Mouse (Mus musculus): Measurements from ENCODE around the gene Tmem202. TPM values are rescaled to one million over a fixed set of nuclear protein-coding genes. Genes with fewer than 3 reads are reported as not detected.

Tmem202 gene
- polyA plus RNA-seq, 1 experiment from 2014 or later, result 0.39 TPM

DNA sequence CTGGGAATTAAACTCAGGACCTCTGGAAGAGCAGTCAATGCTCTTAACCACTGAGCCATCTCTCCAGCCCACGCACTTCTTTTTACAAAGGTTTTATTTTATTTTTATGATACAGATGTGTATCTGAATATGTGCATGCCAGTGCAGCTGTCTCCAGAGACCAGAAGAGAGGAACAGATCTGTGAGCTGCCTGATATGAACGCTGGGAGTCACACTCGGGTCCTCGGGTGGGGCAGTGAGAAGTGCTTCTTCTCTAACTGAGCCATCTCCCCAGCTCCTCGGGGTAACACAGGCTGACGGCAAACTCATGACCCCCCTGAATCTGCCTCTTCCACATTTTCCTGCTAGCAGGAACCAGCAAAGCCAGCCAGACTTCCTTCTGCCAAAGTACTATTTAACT lies 12.9 kb downstream of the Tmem202 start:
- no peaks in the 10 kb centered on the region for H3K27me3 ChIP-seq (ENCODE audit: control insufficient read depth, insufficient read depth, low read length)
- no peaks in the 10 kb centered on the region for H3K36me3 ChIP-seq (ENCODE audit: control insufficient read depth, insufficient read depth, low read length)
- H3K4me2 ChIP-seq (replicated peaks; ENCODE audit: low read depth, low read length), result no peak overlapping the region
- H3K9ac ChIP-seq (replicated peaks; ENCODE audit: low read depth, low read length), result no peak overlapping the region
- WGBS, result 79% methylated on average over 6 of the region's 6 CpGs
- ATAC-seq (ENCODE audit: insufficient number of reproducible peaks, insufficient read depth, low FRiP score, low read depth), result no peak
- no peak overlapping the region for H3K27ac ChIP-seq (ENCODE audit: low read length)
- no peak overlapping the region for H3K4me3 ChIP-seq (ENCODE audit: low read depth, low read length)
- no peaks in the 10 kb centered on the region for H3K9me3 ChIP-seq (ENCODE audit: control insufficient read depth, low read depth, low read length)
- no peaks in the 10 kb centered on the region for H3K4me1 ChIP-seq (ENCODE audit: control insufficient read depth, insufficient read depth, low read length)

DNA sequence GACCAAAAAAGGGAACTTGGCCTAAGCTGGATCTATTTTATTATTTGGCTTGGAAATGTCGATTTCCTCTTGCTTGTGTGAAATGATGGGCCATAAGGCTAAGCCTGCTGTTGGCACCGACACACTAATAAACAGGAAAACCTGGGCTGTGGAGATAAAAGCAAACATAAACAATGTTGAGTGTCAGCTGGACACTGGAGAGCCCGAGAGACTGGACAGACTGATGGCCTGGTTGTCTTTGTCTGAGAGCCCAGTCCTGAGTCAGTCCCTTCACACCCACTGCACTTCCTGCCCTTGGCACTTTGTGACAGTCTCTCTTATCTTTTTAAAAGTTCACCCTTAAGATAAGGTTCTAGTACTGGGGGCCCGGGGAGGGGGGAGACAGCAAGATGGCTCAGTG lies 16.7 kb downstream of the Tmem202 start:
- Histone ChIP-seq H3K4me2 (replicated peaks; ENCODE audit: low read depth, low read length) (no peak overlapping the region), H3K36me3 (ENCODE audit: control insufficient read depth, insufficient read depth, low read length) (no peaks in the 10 kb centered on the region), H3K9me3 (ENCODE audit: control insufficient read depth, low read depth, low read length) (no peaks in the 10 kb centered on the region), H3K27me3 (ENCODE audit: control insufficient read depth, insufficient read depth, low read length) (no peaks in the 10 kb centered on the region), H3K27ac (ENCODE audit: low read length) (no peak overlapping the region), H3K9ac (replicated peaks; ENCODE audit: low read depth, low read length) (no peak overlapping the region), H3K4me3 (ENCODE audit: low read depth, low read length) (no peak overlapping the region), H3K4me1 (ENCODE audit: control insufficient read depth, insufficient read depth, low read length) (no peaks in the 10 kb centered on the region)
- 54% methylated on average over 4 of the region's 4 CpGs for WGBS
- ATAC-seq (ENCODE audit: insufficient number of reproducible peaks, insufficient read depth, low FRiP score, low read depth), result no peak

DNA sequence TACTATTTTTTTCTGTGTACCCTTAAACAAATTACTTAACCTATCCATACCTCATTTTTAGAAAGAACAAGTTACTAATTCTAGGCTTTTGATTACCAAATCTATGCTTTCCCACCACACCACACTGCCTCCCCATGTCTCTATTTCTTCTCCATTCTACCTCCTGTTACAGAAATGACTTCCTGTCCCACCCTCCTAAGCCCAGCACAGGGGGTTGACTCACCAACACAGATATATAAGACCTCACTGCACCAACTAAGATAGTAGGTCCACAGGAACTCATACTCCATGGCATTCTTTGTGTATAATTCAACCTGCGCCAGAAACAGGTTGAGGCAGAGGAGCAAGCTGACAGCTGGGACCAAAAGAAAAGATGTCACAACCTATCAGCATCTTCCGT lies 20.3 kb downstream of the Tmem202 start:
- Histone ChIP-seq H3K4me1 (ENCODE audit: control insufficient read depth, insufficient read depth, low read length) (no peaks in the 10 kb centered on the region), H3K27me3 (ENCODE audit: control insufficient read depth, insufficient read depth, low read length) (no peaks in the 10 kb centered on the region), H3K36me3 (ENCODE audit: control insufficient read depth, insufficient read depth, low read length) (no peaks in the 10 kb centered on the region), H3K4me2 (replicated peaks; ENCODE audit: low read depth, low read length) (no peak overlapping the region), H3K4me3 (ENCODE audit: low read depth, low read length) (no peak overlapping the region), H3K27ac (ENCODE audit: low read length) (no peak overlapping the region), H3K9ac (replicated peaks; ENCODE audit: low read depth, low read length) (no peak overlapping the region), H3K9me3 (ENCODE audit: control insufficient read depth, low read depth, low read length) (no peaks in the 10 kb centered on the region)
- WGBS, result 82% methylated on average over 2 of the region's 2 CpGs
- ATAC-seq (ENCODE audit: insufficient number of reproducible peaks, insufficient read depth, low FRiP score, low read depth), result no peak

- Histone ChIP-seq H3K9me3 (ENCODE audit: control insufficient read depth, low read depth, low read length) (no peaks in the 10 kb centered on the region), H3K9ac (replicated peaks; ENCODE audit: low read depth, low read length) (no peak overlapping the region), H3K27ac (ENCODE audit: low read length) (no peak overlapping the region), H3K4me2 (replicated peaks; ENCODE audit: low read depth, low read length) (no peak overlapping the region), H3K4me3 (ENCODE audit: low read depth, low read length) (no peak overlapping the region), H3K36me3 (ENCODE audit: control insufficient read depth, insufficient read depth, low read length) (no peaks in the 10 kb centered on the region), H3K27me3 (ENCODE audit: control insufficient read depth, insufficient read depth, low read length) (no peaks in the 10 kb centered on the region), H3K4me1 (ENCODE audit: control insufficient read depth, insufficient read depth, low read length) (no peaks in the 10 kb centered on the region)
- 61% methylated on average over 5 of the region's 5 CpGs for WGBS
- ATAC-seq (ENCODE audit: insufficient number of reproducible peaks, insufficient read depth, low FRiP score, low read depth), result no peak
These were observed 20.7 kb downstream of the Tmem202 start for GRCm38 (mm10) chr9:59518976-59519375.

GRCm38 (mm10) chr9:59517127-59517526 lies 22.5 kb downstream of the Tmem202 start:
- no peak for ATAC-seq (ENCODE audit: insufficient number of reproducible peaks, insufficient read depth, low FRiP score, low read depth)
- Histone ChIP-seq H3K27ac (ENCODE audit: low read length) (no peak overlapping the region), H3K9me3 (ENCODE audit: control insufficient read depth, low read depth, low read length) (no peaks in the 10 kb centered on the region), H3K9ac (replicated peaks; ENCODE audit: low read depth, low read length) (no peak overlapping the region), H3K36me3 (ENCODE audit: control insufficient read depth, insufficient read depth, low read length) (no peaks in the 10 kb centered on the region), H3K4me1 (ENCODE audit: control insufficient read depth, insufficient read depth, low read length) (no peaks in the 10 kb centered on the region), H3K4me2 (replicated peaks; ENCODE audit: low read depth, low read length) (no peak overlapping the region), H3K27me3 (ENCODE audit: control insufficient read depth, insufficient read depth, low read length) (no peaks in the 10 kb centered on the region), H3K4me3 (ENCODE audit: low read depth, low read length) (no peak overlapping the region)
- 51% methylated on average over 7 of the region's 7 CpGs for WGBS

DNA sequence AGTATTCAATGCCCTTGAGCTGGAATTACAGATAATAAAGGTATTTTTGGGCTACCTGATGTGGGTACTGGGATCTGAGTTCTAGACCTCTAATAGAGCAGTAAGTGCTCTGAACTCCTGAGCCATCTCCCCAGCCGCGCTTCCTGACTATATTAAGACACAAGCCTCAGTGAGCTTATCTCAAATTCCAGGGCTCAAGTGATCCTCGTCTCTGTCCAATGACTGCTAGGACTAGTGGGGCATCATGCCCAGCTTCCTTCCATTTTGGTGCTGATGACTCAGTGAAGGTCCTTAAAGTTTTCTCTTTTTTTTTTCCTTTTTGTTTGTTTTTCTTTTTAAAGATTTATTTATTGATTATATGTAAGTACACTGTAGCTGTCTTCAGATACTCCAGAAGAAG lies 24.6 kb downstream of the Tmem202 start:
- ATAC-seq (ENCODE audit: insufficient number of reproducible peaks, insufficient read depth, low FRiP score, low read depth), result no peak
- no peaks in the 10 kb centered on the region for H3K9me3 ChIP-seq (ENCODE audit: control insufficient read depth, low read depth, low read length)
- H3K36me3 ChIP-seq (ENCODE audit: control insufficient read depth, insufficient read depth, low read length), result no peaks in the 10 kb centered on the region
- no peak overlapping the region for H3K4me2 ChIP-seq (replicated peaks; ENCODE audit: low read depth, low read length)
- H3K4me1 ChIP-seq (ENCODE audit: control insufficient read depth, insufficient read depth, low read length), result no peaks in the 10 kb centered on the region
- H3K27me3 ChIP-seq (ENCODE audit: control insufficient read depth, insufficient read depth, low read length), result no peaks in the 10 kb centered on the region
- H3K27ac ChIP-seq (ENCODE audit: low read length), result no peak overlapping the region
- H3K4me3 ChIP-seq (ENCODE audit: low read depth, low read length), result no peak overlapping the region
- H3K9ac ChIP-seq (replicated peaks; ENCODE audit: low read depth, low read length), result no peak overlapping the region
- 61% methylated on average over 3 of the region's 3 CpGs for WGBS

GRCm38 (mm10) chr9:59512381-59512780 lies 27.3 kb downstream of the Tmem202 start:
- H3K27ac ChIP-seq (ENCODE audit: low read length), result no peak overlapping the region
- no peaks in the 10 kb centered on the region for H3K27me3 ChIP-seq (ENCODE audit: control insufficient read depth, insufficient read depth, low read length)
- no peak overlapping the region for H3K9ac ChIP-seq (replicated peaks; ENCODE audit: low read depth, low read length)
- no peaks in the 10 kb centered on the region for H3K4me1 ChIP-seq (ENCODE audit: control insufficient read depth, insufficient read depth, low read length)
- WGBS, result 21% methylated on average over 4 of the region's 4 CpGs
- ATAC-seq (ENCODE audit: insufficient number of reproducible peaks, insufficient read depth, low FRiP score, low read depth), result no peak
- H3K4me3 ChIP-seq (ENCODE audit: low read depth, low read length), result no peak overlapping the region
- no peaks in the 10 kb centered on the region for H3K9me3 ChIP-seq (ENCODE audit: control insufficient read depth, low read depth, low read length)
- no peak overlapping the region for H3K4me2 ChIP-seq (replicated peaks; ENCODE audit: low read depth, low read length)
- H3K36me3 ChIP-seq (ENCODE audit: control insufficient read depth, insufficient read depth, low read length), result no peaks in the 10 kb centered on the region

DNA sequence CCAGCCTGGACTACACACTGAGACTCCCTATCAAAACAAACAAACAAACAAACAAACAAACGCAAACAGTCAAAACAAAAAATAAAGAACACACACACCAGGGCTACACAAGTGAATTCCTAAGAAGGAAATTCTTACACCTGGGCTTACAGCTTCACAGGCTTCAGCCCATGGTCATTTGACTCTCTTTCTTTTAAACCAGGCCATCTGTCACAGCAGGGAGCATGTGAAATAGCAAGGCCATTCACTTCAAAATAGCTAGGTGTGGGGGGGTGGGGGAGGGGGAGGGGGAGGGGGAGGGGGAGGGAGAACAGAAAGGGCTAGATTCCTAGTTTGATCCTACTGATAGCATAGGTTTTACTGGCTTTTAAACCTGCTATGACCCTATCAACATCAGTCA lies 31.5 kb downstream of the Tmem202 start:
- Histone ChIP-seq H3K4me2 (replicated peaks; ENCODE audit: low read depth, low read length) (no peak overlapping the region), H3K4me1 (ENCODE audit: control insufficient read depth, insufficient read depth, low read length) (no peaks in the 10 kb centered on the region), H3K9me3 (ENCODE audit: control insufficient read depth, low read depth, low read length) (no peaks in the 10 kb centered on the region), H3K27me3 (ENCODE audit: control insufficient read depth, insufficient read depth, low read length) (no peaks in the 10 kb centered on the region), H3K4me3 (ENCODE audit: low read depth, low read length) (no peak overlapping the region), H3K36me3 (ENCODE audit: control insufficient read depth, insufficient read depth, low read length) (no peaks in the 10 kb centered on the region), H3K9ac (replicated peaks; ENCODE audit: low read depth, low read length) (no peak overlapping the region), H3K27ac (ENCODE audit: low read length) (no peak overlapping the region)
- ATAC-seq (ENCODE audit: insufficient number of reproducible peaks, insufficient read depth, low FRiP score, low read depth), result no peak
- WGBS, result 44% methylated on average over 1 of the region's 1 CpGs

GRCm38 (mm10) chr9:59487331-59487730 lies 52.3 kb downstream of the Tmem202 start:
- Histone ChIP-seq H3K4me2 (replicated peaks; ENCODE audit: low read depth, low read length) (peak overlapping the region; percentile 57), H3K27me3 (ENCODE audit: control insufficient read depth, insufficient read depth, low read length) (no peaks in the 10 kb centered on the region), H3K36me3 (ENCODE audit: control insufficient read depth, insufficient read depth, low read length) (no peaks in the 10 kb centered on the region), H3K9me3 (ENCODE audit: control insufficient read depth, low read depth, low read length) (no peaks in the 10 kb centered on the region), H3K9ac (replicated peaks; ENCODE audit: low read depth, low read length) (peak overlapping the region; percentile 94; the same call in 1 of the 2 replicates), H3K27ac (ENCODE audit: low read length) (peak overlapping the region; percentile 99), H3K4me3 (ENCODE audit: low read depth, low read length) (peak overlapping the region; percentile 98), H3K4me1 (ENCODE audit: control insufficient read depth, insufficient read depth, low read length) (peaks cover 7% of the 10 kb centered on the region; the same call in 1 of the 2 replicates)
- no peak for ATAC-seq (ENCODE audit: insufficient number of reproducible peaks, insufficient read depth, low FRiP score, low read depth)

Data from stomach, embryonic 14.5 days (tissue).